Mouse (Mus musculus) liver, embryonic 14.5 days (tissue): Measurements from ENCODE around the gene Diaph3. TPM values are rescaled to one million over a fixed set of nuclear protein-coding genes. Genes with fewer than 3 reads are reported as not detected.

Experiments used
- ATAC-seq: fragments of 200-750 bp; cut with Nextera tagmentation; 2 replicates; pipeline ENCODE4 v1.8.0; 2017; ENCODE audit warnings: moderate number of reproducible peaks, mild to moderate bottlenecking, moderate library complexity; ENCODE audit not compliant: insufficient read depth
- DNase-seq, 3 experiments: peaks; one replicate each; pipeline ENCODE4 v3.0.0-alpha.2; 2012 to 2013; ENCODE audit warnings: low read depth in 3 of 3, low spot score in 3 of 3
- H3K27ac ChIP-seq: fragments of 300-500 bp; sonication (generic); 2 replicates; pipeline ENCODE4 v1.5.1; 2014; ENCODE audit warnings: moderate library complexity, mild to moderate bottlenecking, control low read depth, inconsistent platforms
- H3K27me3 ChIP-seq: fragments of 300-500 bp; sonication (generic); 2 replicates; pipeline ENCODE4 v1.6.1; 2014; ENCODE audit warnings: mild to moderate bottlenecking, low read length, moderate library complexity; ENCODE audit not compliant: control insufficient read depth, insufficient read depth
- H3K36me3 ChIP-seq: fragments of 300-500 bp; sonication (generic); replicated peaks from 2 replicates; pipeline ENCODE4 v1.6.1; 2014; ENCODE audit warnings: low read depth; ENCODE audit not compliant: control insufficient read depth, insufficient read depth
- H3K4me1 ChIP-seq, 2 experiments: fragments of 200-500 bp in 1 of 2; fragments of 300-500 bp in 1 of 2; sonication (generic) in 1 of 2; replicated peaks; 2 replicates each; pipeline ENCODE4 v1.6.1; 2012 to 2014; ENCODE audit warnings: antibody characterized with exemption in 1 of 2, inconsistent platforms in 1 of 2, low read length in 1 of 2; ENCODE audit not compliant: control insufficient read depth in 2 of 2, insufficient read depth in 2 of 2
- H3K4me2 ChIP-seq: fragments of 300-500 bp; sonication (generic); 2 replicates; pipeline ENCODE4 v1.6.1; 2014; ENCODE audit warnings: low read depth, mild to moderate bottlenecking, control low read depth, moderate library complexity
- H3K4me3 ChIP-seq, 2 experiments: fragments of 200-500 bp in 1 of 2; fragments of 300-500 bp in 1 of 2; sonication (generic) in 1 of 2; 2 replicates each; pipeline ENCODE4 v1.5.1; 2012 to 2014; ENCODE audit warnings: low read depth in 2 of 2, low read length in 2 of 2, mild to moderate bottlenecking in 2 of 2, control low read depth in 1 of 2, inconsistent platforms in 1 of 2, moderate library complexity in 1 of 2; ENCODE audit not compliant: insufficient read depth in 1 of 2
- H3K9ac ChIP-seq: fragments of 300-500 bp; sonication (generic); replicated peaks from 2 replicates; pipeline ENCODE4 v1.6.1; 2014; ENCODE audit warnings: mild to moderate bottlenecking, control low read depth, moderate library complexity
- H3K9me3 ChIP-seq: fragments of 300-500 bp; sonication (generic); 2 replicates; pipeline ENCODE4 v1.6.1; 2016; ENCODE audit warnings: low read length, mixed read lengths; ENCODE audit not compliant: control insufficient read depth
- CTCF ChIP-seq: IDR thresholded peaks from 2 replicates; pipeline ENCODE4 v1.5.1; 2016; ENCODE audit warnings: antibody characterized with exemption, low read depth, control low read depth
- EP300 ChIP-seq: IDR thresholded peaks from 2 replicates; pipeline ENCODE4 v1.6.1; 2016; ENCODE audit warnings: antibody characterized with exemption, low read depth
- WGBS: fragments of 180-500 bp; shearing (Covaris S2); extraction: QIAGEN DNeasy Blood & Tissue Kit; methylation state at CpG from one replicate; pipeline ENCODE4 v1.1.7; 2014; ENCODE audit not compliant: insufficient replicate concordance; 5-methylcytosine and 5-hydroxymethylcytosine counted together
- polyA plus RNA-seq, 2 experiments: library from polyadenylated mRNA; depleted of rRNA in 1 of 2; stranded (reverse) in 1 of 2; unstranded in 1 of 2; fragments of >200 nt; fragmentation: Nextera tagmentation in 1 of 2; extraction: Ambion mirVana in 1 of 2; gene quantifications; 2 replicates each; pipeline versions ENCODE4 v1.2.1 to v1.2.3; 2012 to 2014

Gene Diaph3
- polyA plus RNA-seq, 2 experiments = 8.9 to 15.2 TPM

DNA sequence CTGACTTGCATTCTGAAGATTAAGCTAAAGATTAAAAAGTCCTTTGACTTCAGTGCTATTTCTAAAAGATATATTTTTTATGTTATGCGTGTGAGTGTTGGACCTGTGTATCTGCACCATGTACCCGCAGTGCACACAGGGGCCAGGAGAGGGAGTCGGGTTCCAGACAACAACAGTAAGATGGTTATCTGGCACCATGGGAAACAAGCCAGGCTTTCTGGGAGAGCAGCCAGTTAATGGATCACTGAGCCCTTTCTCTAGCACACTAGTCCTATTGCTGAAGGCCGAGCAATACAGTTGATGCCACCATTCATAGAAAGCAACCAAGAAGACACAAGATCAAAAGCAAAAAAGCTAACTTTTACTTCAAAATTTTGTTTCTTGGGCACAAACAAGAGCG lies 271.5 kb downstream of the Diaph3 start:
- H3K4me1 ChIP-seq = no peaks in the 10 kb centered on the region; a peak in 1 of 4 replicates
- ATAC-seq = no peak
- no peak overlapping the region for H3K27ac ChIP-seq
- H3K4me2 ChIP-seq = no peak overlapping the region
- no peak overlapping the region for H3K9ac ChIP-seq
- TF ChIP-seq CTCF = peak; percentile 52
- TF ChIP-seq EP300 = no peak
- no peak for DNase-seq
- H3K36me3 ChIP-seq = no peaks in the 10 kb centered on the region; the same call in 1 of the 2 replicates
- WGBS = 84% methylated on average over 5 of the region's 5 CpGs
- H3K4me3 ChIP-seq = no peak overlapping the region
- H3K9me3 ChIP-seq = no peaks in the 10 kb centered on the region
- no peaks in the 10 kb centered on the region for H3K27me3 ChIP-seq

DNA sequence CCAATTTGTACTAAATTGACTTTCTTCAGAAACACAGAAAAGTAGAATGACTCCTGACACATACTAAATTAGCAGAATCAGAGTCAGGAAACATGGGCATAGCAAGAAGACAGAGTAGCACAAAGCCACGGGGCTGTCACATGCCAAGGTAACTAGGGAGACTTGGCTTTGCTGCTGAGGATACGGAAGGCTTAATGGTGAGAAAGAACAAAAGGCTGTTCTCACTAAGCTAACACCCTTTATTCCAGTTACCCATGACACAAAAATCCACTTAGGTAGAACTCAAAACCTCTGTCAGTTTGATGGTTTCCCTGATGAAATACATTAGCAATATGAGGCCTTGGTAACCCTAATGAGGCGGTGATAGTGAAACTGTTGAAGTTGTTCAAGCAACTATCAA lies 273.9 kb downstream of the Diaph3 start:
- H3K9ac ChIP-seq = no peak overlapping the region
- 89% methylated on average over 3 of the region's 3 CpGs for WGBS
- H3K9me3 ChIP-seq = no peaks in the 10 kb centered on the region
- H3K4me1 ChIP-seq = no peaks in the 10 kb centered on the region; a peak in 1 of 4 replicates
- no peak overlapping the region for H3K27ac ChIP-seq
- no peaks in the 10 kb centered on the region; the same call in 1 of the 2 replicates for H3K36me3 ChIP-seq
- no peak overlapping the region for H3K4me3 ChIP-seq
- no peak overlapping the region for H3K4me2 ChIP-seq
- TF ChIP-seq EP300 (no peak), CTCF (no peak)
- no peaks in the 10 kb centered on the region for H3K27me3 ChIP-seq
- no peak for ATAC-seq
- no peak for DNase-seq

DNA sequence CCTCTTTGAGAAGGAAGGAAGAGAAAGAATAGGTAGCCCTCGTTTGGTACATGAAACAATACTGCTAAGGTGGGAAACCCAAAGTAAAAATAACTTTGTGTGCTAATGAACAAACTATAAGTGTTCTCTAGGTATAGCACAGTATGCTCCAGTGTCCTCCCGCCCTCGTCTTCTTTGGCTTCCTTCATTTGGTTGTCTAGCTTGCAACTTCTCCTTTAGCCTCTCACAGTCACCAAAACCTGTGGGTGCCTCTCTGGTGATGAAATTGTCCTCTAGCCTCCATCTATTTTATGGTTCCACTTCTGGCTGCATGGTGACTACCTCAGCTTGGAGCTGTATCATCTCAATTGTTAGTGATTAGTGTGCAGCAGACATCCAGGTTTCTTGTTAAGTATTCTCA lies 277.0 kb downstream of the Diaph3 start:
- 82% methylated on average over 3 of the region's 3 CpGs for WGBS
- no peak overlapping the region for H3K9ac ChIP-seq
- ATAC-seq (no peak), DNase-seq (no peak)
- no peaks in the 10 kb centered on the region for H3K9me3 ChIP-seq
- no peaks in the 10 kb centered on the region for H3K4me1 ChIP-seq
- no peak overlapping the region for H3K4me3 ChIP-seq
- TF ChIP-seq CTCF (no peak), EP300 (no peak)
- no peak overlapping the region for H3K4me2 ChIP-seq
- H3K27ac ChIP-seq = no peak overlapping the region
- no peaks in the 10 kb centered on the region; the same call in 1 of the 2 replicates for H3K36me3 ChIP-seq
- no peaks in the 10 kb centered on the region for H3K27me3 ChIP-seq

DNA sequence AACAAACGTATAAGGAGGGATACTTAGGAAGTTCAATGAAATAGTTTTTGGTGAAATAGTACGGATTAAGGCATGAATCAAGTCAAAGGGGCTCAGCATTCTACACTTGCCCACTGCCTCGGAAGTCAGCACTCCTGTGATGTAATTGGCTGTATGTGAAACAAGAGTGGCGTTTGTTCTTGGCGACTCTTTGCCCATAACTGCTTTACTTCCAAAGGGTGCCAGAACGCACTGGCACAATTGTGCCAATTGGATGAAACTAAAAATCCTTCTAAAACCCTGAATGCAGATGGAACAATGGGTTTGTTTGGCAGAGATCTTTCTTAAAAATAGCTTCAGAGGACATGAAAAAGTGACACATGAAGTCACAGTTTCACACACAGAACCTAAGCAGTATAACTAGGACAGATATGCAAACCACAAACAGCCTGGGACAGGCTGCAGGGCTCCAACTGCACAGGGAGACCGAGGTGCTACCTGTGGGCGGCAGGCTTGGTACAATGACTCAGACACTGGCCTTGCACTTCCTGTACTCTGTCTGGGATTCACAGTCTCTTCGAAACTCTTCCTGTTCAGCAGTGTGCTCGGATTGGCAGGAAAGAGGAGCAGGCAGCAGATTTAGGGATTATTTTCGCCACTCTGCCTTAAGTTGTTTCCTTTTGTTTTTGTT lies 279.6 kb downstream of the Diaph3 start:
- H3K27ac ChIP-seq = no peak overlapping the region
- TF ChIP-seq EP300 (no peak), CTCF (no peak)
- no peak overlapping the region for H3K4me3 ChIP-seq
- H3K27me3 ChIP-seq = no peaks in the 10 kb centered on the region
- DNase-seq (no peak), ATAC-seq (no peak)
- no peak overlapping the region for H3K4me2 ChIP-seq
- H3K36me3 ChIP-seq = no peaks in the 10 kb centered on the region; the same call in 1 of the 2 replicates
- H3K4me1 ChIP-seq = no peaks in the 10 kb centered on the region
- no peak overlapping the region for H3K9ac ChIP-seq
- H3K9me3 ChIP-seq = no peaks in the 10 kb centered on the region
- 60% methylated on average over 11 of the region's 11 CpGs for WGBS

DNA sequence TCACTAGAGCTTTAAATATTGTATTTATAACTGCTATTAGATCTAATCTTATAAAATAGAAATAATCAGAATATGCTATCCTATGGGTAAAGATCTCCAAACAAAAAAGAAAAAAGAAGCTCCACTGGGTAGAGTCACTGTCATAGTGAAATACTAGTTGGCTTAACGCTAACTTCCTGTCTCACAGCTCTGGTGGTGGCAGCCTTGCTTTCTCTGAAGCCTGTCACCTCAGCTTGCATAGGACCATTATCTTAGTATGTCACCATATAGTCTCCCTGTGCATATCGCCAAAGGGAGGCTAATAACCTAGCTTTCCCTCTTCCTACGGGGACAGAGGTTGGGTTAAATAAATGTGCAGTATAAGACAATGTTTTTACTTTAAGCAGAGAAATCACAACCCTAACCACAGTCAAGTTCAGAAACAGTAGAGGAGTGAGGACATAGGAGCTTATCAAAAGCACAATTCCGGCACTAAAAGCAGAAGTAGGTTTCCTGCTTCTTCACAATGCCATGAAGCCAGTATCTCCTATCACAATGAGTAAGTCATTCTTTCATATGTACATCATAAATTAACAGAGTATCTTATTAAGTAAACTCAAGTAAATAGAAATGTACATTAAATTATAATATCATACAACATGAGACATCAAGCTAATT lies 293.8 kb downstream of the Diaph3 start:
- H3K27me3 ChIP-seq = no peaks in the 10 kb centered on the region
- no peak for ATAC-seq
- no peak overlapping the region for H3K4me3 ChIP-seq
- DNase-seq = no peak
- no peak for TF ChIP-seq EP300
- TF ChIP-seq CTCF = no peak
- WGBS = 18% methylated on average over 4 of the region's 4 CpGs
- H3K4me1 ChIP-seq = 0 out of 4 replicates have a peak, but pooled peaks cover 0 to 1% of the 10 kb centered on the region in 2 experiments
- H3K36me3 ChIP-seq = no peaks in the 10 kb centered on the region
- H3K9ac ChIP-seq = no peak overlapping the region
- H3K4me2 ChIP-seq = no peak overlapping the region
- H3K27ac ChIP-seq = no peak overlapping the region
- no peaks in the 10 kb centered on the region for H3K9me3 ChIP-seq
